Mouse (Mus musculus) ovary, postnatal 10 days (tissue): Measurements from ENCODE around the gene Smurf1.

Experiments
- DNase-seq: peaks from one replicate; pipeline ENCODE4 v3.0.0; 2022; ENCODE audit warnings: low spot score

The Smurf1 gene

GRCm38 (mm10) chr5:144869466-144869865 is 96.2 kb downstream of the Smurf1 start:
- DNase-seq: no peak

GRCm38 (mm10) chr5:144866923-144867322 is 98.7 kb downstream of the Smurf1 start:
- DNase-seq: no peak

- no peak for DNase-seq
Measured at GRCm38 (mm10) chr5:144860913-144861312, 104.7 kb downstream of the Smurf1 start.

GRCm38 (mm10) chr5:144859284-144859683 is 106.4 kb downstream of the Smurf1 start:
- DNase-seq: no peak

GRCm38 (mm10) chr5:144858527-144858926 is 107.1 kb downstream of the Smurf1 start:
- no peak for DNase-seq

GRCm38 (mm10) chr5:144855936-144856335 is 109.7 kb downstream of the Smurf1 start:
- no peak for DNase-seq

- DNase-seq: no peak
Measured at GRCm38 (mm10) chr5:144853931-144854330, 111.7 kb downstream of the Smurf1 start.

GRCm38 (mm10) chr5:144851820-144852219 is 113.8 kb downstream of the Smurf1 start:
- DNase-seq: no peak

- no peak for DNase-seq
Measured at GRCm38 (mm10) chr5:144849932-144850331, 115.7 kb downstream of the Smurf1 start.

GRCm38 (mm10) chr5:144848735-144849134 is 116.9 kb downstream of the Smurf1 start:
- DNase-seq: no peak

- no peak for DNase-seq
Measured at GRCm38 (mm10) chr5:144845352-144845751, 120.3 kb downstream of the Smurf1 start.

GRCm38 (mm10) chr5:144836100-144836499 is 129.5 kb downstream of the Smurf1 start:
- DNase-seq: no peak

- no peak for DNase-seq
Measured at GRCm38 (mm10) chr5:144831840-144832469, 133.7 kb downstream of the Smurf1 start.

GRCm38 (mm10) chr5:144829631-144830030 is 136.0 kb downstream of the Smurf1 start:
- DNase-seq: no peak

- DNase-seq: no peak
Measured at GRCm38 (mm10) chr5:144828365-144829102, 137.1 kb downstream of the Smurf1 start.
